Mouse (Mus musculus) CH12.LX (cell line): ENCODE data around the gene Rsrc1.

Experiments used
- CHD2 ChIP-seq: IDR thresholded peaks from 2 replicates; pipeline ENCODE4 v1.6.1; 2011; ENCODE audit warnings: low read length, improper control_type of control experiment
- CTCF ChIP-seq, 2 experiments: IDR thresholded peaks in 1 of 2; conservative IDR thresholded peaks in 1 of 2; 2 replicates each; pipeline ENCODE4 v1.5.1; 2011 to 2012; ENCODE audit warnings: low read depth in 2 of 2, low read length in 2 of 2, improper control_type of control experiment in 1 of 2, inconsistent platforms in 1 of 2, mild to moderate bottlenecking in 1 of 2, moderate library complexity in 1 of 2
- EP300 ChIP-seq: IDR thresholded peaks from 2 replicates; pipeline ENCODE4 v1.6.1; 2011; ENCODE audit warnings: low read length, improper control_type of control experiment
- JUND ChIP-seq: conservative IDR thresholded peaks from 2 replicates; pipeline ENCODE4 v1.6.1; 2011; ENCODE audit warnings: low read depth, low read length, improper control_type of control experiment
- POLR2A ChIP-seq: IDR thresholded peaks from 2 replicates; pipeline ENCODE4 v1.6.1; 2011; ENCODE audit warnings: low read depth, mild to moderate bottlenecking, improper control_type of control experiment, low read length
- POLR2AphosphoS2 ChIP-seq: IDR thresholded peaks from 2 replicates; pipeline ENCODE4 v1.6.1; 2011; ENCODE audit warnings: low read depth, low read length, improper control_type of control experiment

- TF ChIP-seq POLR2A (no peak), JUND (no peak), EP300 (no peak), POLR2AphosphoS2 (no peak), CHD2 (no peak), CTCF (conservative IDR thresholded peaks at IDR 0.05 in 1 of 2, IDR thresholded peaks at IDR 0.05 in 1 of 2; ENCODE audit: low read depth in 2 of 2, low read length in 2 of 2) (no peak)
These were observed 392.7 kb downstream of the Rsrc1 start, which contains the start of gene Mlf1 for GRCm38 (mm10) chr3:67373872-67374271.
